Mouse (Mus musculus): Measurements from ENCODE around the gene Drc7.

- no peak for TF ChIP-seq POLR2A (IDR thresholded peaks at IDR 0.05; ENCODE audit: extremely low read depth, insufficient read depth, low read length)
- TF ChIP-seq CTCF (IDR thresholded peaks at IDR 0.05; ENCODE audit: extremely low read depth, insufficient read depth, low read length), result no peak
Observed at GRCm38 (mm10) chr8:95081650-95082049, 26.7 kb downstream of the Drc7 start.
